Mouse (Mus musculus) forebrain, embryonic 11.5 days (tissue): ENCODE measurements around the gene Ttc22. TPM values are rescaled to one million over a fixed set of nuclear protein-coding genes. Genes with fewer than 3 reads are reported as not detected.

ENCODE experiments used
- ATAC-seq: fragments of 200-750 bp; cut with Nextera tagmentation; replicated peaks from 2 replicates; pipeline ENCODE4 v1.8.0; 2017; ENCODE audit warnings: moderate TSS enrichment; ENCODE audit not compliant: low FRiP score
- DNase-seq: peaks from one replicate; pipeline ENCODE4 v3.0.0-alpha.2; 2017; ENCODE audit warnings: low spot score
- H3K27ac ChIP-seq: fragments of 300-500 bp; sonication (generic); 2 replicates; pipeline ENCODE4 v1.5.1; 2014; ENCODE audit warnings: low read depth, low read length
- H3K27me3 ChIP-seq: fragments of 300-500 bp; sonication (generic); 2 replicates; pipeline ENCODE4 v1.6.1; 2014; ENCODE audit warnings: mild to moderate bottlenecking, low read length, mixed read lengths; ENCODE audit not compliant: control insufficient read depth, insufficient read depth
- H3K36me3 ChIP-seq: fragments of 300-500 bp; sonication (generic); 2 replicates; pipeline ENCODE4 v1.6.1; 2014; ENCODE audit warnings: mild to moderate bottlenecking, low read length, moderate library complexity, mixed read lengths; ENCODE audit not compliant: control insufficient read depth, insufficient read depth
- H3K4me1 ChIP-seq: fragments of 300-500 bp; sonication (generic); replicated peaks from 2 replicates; pipeline ENCODE4 v1.6.1; 2014; ENCODE audit warnings: low read length, mixed read lengths; ENCODE audit not compliant: control insufficient read depth, insufficient read depth
- H3K4me2 ChIP-seq: fragments of 300-500 bp; sonication (generic); 2 replicates; pipeline ENCODE4 v1.6.1; 2014; ENCODE audit warnings: low read depth, mild to moderate bottlenecking, low read length, moderate library complexity, mixed read lengths; ENCODE audit not compliant: severe bottlenecking
- H3K4me3 ChIP-seq: fragments of 300-500 bp; sonication (generic); 2 replicates; pipeline ENCODE4 v1.5.1; 2014; ENCODE audit warnings: low read depth, low read length
- H3K9ac ChIP-seq: fragments of 300-500 bp; sonication (generic); 2 replicates; pipeline ENCODE4 v1.6.1; 2014; ENCODE audit warnings: low read length
- H3K9me3 ChIP-seq: fragments of 300-500 bp; sonication (generic); 2 replicates; pipeline ENCODE4 v1.6.1; 2016; ENCODE audit warnings: low read length, mixed read lengths; ENCODE audit not compliant: control insufficient read depth
- WGBS: fragments of 180-500 bp; shearing (Covaris S2); extraction: QIAGEN DNeasy Blood & Tissue Kit; methylation state at CpG from one replicate; pipeline ENCODE4 v1.1.7; 2014; 5-methylcytosine and 5-hydroxymethylcytosine counted together
- polyA plus RNA-seq: library from polyadenylated mRNA; unstranded; fragments of >200 nt; fragmentation: Nextera tagmentation; extraction: Ambion mirVana; gene quantifications from 2 replicates; pipeline ENCODE4 v1.2.1, GENCODE M21; 2014

The Ttc22 gene
- polyA plus RNA-seq, 1 experiment from 2014 or later, result 0.07 TPM

DNA sequence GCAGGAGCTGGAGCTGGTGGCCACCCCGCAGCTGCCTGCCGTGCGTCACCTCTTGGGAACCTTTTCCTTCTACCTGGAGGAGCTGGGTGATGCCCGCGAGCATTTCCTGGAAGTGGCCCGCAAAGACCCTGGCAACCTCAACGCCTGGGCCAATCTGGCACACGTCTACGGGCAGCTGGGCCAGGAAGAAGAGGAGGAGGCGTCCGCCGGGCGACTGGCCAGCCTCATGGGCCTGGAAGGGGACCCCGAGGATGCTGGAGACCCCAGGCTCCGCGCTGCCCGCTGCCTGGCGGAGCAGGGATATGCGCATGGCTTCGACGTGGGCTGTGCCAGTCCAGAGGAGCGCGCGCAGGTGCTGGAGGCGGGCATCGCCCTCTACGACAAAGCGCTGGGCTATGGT is 480 bp downstream of the Ttc22 start:
- no peak overlapping the region for H3K9ac ChIP-seq
- H3K27me3 ChIP-seq, result peaks cover 24% of the 10 kb centered on the region
- no peak overlapping the region for H3K4me2 ChIP-seq
- no peak for ATAC-seq
- no peak overlapping the region for H3K27ac ChIP-seq
- no peaks in the 10 kb centered on the region for H3K36me3 ChIP-seq
- no peak overlapping the region for H3K4me3 ChIP-seq
- no peak for DNase-seq
- H3K9me3 ChIP-seq, result no peaks in the 10 kb centered on the region
- WGBS, result 41% methylated on average over 28 of the region's 28 CpGs
- no peaks in the 10 kb centered on the region for H3K4me1 ChIP-seq

DNA sequence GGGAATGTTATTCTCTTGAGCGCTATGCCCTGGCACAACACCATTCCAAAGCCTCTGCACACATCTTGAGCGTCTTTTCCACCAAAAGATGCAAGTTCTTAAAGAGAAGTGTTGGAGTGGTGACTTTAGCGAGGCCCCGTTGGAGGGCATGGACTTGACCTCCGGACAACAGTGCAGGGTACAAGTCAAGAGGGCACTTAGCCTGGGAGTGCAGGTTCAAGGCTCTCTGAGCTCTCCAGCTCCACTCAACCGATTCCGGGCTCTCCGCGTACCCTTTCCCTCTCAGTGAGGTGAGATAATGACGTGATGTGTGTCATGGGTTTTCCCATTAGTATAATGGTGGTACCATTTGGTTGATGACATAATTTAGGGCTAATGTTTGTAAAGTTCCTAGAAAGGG is 2.0 kb downstream of the Ttc22 start:
- H3K9me3 ChIP-seq, result no peaks in the 10 kb centered on the region
- no peak overlapping the region for H3K27ac ChIP-seq
- 90% methylated on average over 10 of the region's 10 CpGs for WGBS
- H3K27me3 ChIP-seq, result peaks cover 24% of the 10 kb centered on the region
- H3K36me3 ChIP-seq, result no peaks in the 10 kb centered on the region
- no peak overlapping the region for H3K9ac ChIP-seq
- DNase-seq (no peak), ATAC-seq (no peak)
- H3K4me3 ChIP-seq, result no peak overlapping the region
- H3K4me1 ChIP-seq, result no peaks in the 10 kb centered on the region
- H3K4me2 ChIP-seq, result no peak overlapping the region

DNA sequence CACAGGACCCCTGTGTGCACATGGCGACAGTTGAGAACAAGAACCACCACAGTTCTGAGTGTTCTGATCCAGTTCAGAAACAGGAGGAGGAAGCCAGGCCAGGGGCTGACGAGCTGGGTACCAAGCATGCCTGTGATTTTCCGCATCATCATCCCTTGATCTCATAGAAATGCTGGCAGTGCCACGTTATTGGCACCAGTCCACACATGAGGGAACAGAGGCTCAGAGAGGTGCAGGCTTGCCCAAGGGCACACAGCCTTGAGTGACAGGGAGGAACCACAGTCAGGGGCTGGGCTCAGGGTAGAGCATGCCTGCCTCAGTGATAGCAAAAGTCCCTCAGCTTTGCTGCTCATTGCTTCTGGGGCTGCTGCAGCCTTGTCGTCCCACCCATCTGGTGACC is 5.6 kb downstream of the Ttc22 start:
- Histone ChIP-seq H3K4me3 (no peak overlapping the region), H3K9ac (no peak overlapping the region), H3K27ac (no peak overlapping the region), H3K4me1 (no peaks in the 10 kb centered on the region), H3K4me2 (no peak overlapping the region), H3K27me3 (peaks cover 10% of the 10 kb centered on the region), H3K36me3 (no peaks in the 10 kb centered on the region), H3K9me3 (no peaks in the 10 kb centered on the region)
- ATAC-seq (no peak), DNase-seq (no peak)
- WGBS, result 86% methylated on average over 5 of the region's 5 CpGs

DNA sequence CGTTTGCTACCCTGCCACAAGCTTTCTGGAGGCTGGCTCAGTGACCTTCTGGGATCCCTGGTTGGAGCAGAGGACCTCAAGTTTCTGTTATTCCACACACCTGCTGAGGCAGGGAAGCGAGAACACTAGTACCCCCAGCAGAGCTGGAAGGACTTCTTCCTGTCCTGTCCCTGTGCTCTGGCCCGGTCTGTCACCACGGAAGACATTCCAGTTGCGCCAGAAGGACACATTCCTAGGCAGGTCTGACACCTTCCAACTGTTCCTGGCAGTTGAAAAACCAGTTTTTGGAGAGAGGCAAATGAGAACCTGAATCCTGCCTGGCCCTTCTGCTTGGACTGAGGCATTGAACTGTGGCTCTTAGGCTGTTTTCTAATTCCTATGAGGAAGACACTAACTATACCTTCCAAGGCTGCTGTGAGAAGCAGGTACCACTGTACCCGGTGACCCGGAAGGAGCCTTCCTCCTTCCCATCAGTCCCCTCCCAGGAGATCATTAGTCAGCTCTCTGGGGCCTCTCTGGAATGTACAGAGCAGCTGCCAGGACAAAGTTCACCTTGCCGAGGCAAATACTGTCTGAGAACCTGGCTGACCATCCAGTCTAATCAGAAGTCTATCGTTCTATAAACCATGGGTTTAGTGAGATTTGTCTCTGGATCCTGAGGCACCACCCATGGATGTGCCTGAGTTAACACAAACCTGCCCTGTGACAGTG is 6.6 kb downstream of the Ttc22 start:
- no peak for ATAC-seq
- no peak for DNase-seq
- Histone ChIP-seq H3K4me2 (no peak overlapping the region), H3K36me3 (no peaks in the 10 kb centered on the region), H3K9ac (no peak overlapping the region), H3K4me1 (no peaks in the 10 kb centered on the region), H3K27ac (no peak overlapping the region), H3K27me3 (peaks cover under 1% of the 10 kb centered on the region; the same call in 1 of the 2 replicates), H3K4me3 (no peak overlapping the region), H3K9me3 (no peaks in the 10 kb centered on the region)
- WGBS, result 61% methylated on average over 9 of the region's 9 CpGs

DNA sequence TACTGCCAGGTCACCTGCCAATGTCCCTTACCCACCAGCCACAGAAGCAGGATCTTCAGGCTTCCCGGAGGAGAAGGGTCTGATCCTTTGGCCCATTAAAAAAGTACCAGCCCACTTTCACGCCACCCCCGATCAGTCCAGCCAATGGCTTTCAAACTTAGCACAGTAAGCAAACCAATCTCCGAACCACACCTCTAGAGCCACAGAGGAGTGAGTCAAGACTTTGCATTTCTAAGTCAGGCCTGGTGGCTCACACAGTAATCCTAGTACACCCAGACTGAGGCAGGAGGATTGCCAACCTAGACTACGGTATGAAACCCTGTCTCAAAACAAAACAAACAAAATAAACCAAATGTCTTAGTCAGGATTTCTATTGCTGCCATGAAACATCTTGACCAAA is 7.1 kb downstream of the Ttc22 start:
- Histone ChIP-seq H3K27me3 (no peaks in the 10 kb centered on the region), H3K36me3 (no peaks in the 10 kb centered on the region), H3K4me2 (no peak overlapping the region), H3K9me3 (no peaks in the 10 kb centered on the region), H3K27ac (no peak overlapping the region), H3K9ac (no peak overlapping the region), H3K4me1 (no peaks in the 10 kb centered on the region), H3K4me3 (no peak overlapping the region)
- no peak for DNase-seq
- ATAC-seq, result no peak
- WGBS, result 77% methylated on average over 5 of the region's 5 CpGs

DNA sequence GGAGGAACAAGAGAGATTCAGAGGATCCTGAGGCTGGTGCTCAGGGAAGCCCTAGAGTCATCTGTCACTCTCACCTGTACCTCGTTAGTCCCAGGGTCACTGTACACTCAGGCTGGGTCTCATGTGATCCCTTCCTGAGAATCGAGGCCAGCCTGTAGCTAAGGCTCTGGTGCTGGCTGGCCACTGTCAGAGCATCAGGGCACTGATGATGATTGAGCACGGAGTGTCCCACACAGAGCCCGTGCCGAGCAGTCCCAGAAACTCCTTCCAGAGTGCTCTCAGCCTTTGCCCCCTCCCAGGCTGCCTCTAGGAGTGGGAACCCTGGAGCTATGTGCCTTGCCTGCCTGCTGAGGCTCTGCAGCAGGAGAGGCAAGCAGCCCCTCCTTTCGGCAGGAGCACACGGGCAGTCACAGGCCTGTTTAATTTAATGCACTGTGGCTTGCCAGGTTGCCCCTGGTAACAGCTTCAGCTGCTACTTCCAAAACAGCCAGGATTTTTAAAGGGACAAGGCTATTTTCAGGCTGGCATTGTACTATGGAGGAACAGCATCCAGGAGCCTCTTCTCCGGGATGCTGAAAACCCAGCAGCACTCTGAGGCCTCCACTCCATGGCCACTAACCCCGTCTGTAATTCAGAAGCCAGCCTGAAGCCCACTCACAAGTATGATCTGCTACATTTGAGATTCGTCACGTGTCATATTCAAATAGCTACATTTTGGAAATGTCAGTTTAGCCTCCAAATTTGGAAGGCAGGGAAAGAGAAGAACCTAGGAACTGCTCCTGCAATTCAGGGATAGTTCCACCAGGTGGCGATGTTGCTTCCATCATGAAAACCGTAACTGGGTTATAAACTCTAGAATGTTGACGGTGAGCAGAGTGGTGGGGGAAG is 8.3 kb downstream of the Ttc22 start:
- DNase-seq (peak; percentile 81), ATAC-seq (no peak)
- Histone ChIP-seq H3K27me3 (no peaks in the 10 kb centered on the region), H3K9me3 (no peaks in the 10 kb centered on the region), H3K4me2 (no peak overlapping the region), H3K36me3 (no peaks in the 10 kb centered on the region), H3K9ac (no peak overlapping the region), H3K27ac (no peak overlapping the region), H3K4me1 (no peaks in the 10 kb centered on the region), H3K4me3 (no peak overlapping the region)
- 33% methylated on average over 14 of the region's 14 CpGs for WGBS

DNA sequence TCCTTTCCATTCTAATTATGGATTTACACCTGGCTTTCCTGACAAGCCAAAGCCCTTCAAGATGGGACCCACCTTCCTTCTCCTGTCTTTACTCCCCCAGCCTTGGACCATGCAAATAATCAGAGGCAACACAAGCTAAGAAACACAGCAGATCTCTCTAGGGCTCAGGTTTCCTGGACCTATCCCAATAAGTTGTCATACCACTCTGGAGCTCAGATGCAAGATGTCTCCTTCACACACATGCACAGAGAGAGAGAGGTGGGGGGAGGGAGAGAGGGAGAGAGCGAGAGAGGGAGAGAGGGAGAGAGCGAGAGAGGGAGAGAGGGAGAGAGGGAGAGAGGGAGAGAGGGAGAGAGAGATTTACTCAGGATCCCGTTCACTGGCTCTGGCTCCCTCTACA is 10.1 kb downstream of the Ttc22 start:
- WGBS, result 67% methylated on average over 1 of the region's 3 CpGs
- H3K27ac ChIP-seq, result no peak overlapping the region
- DNase-seq, result no peak

DNA sequence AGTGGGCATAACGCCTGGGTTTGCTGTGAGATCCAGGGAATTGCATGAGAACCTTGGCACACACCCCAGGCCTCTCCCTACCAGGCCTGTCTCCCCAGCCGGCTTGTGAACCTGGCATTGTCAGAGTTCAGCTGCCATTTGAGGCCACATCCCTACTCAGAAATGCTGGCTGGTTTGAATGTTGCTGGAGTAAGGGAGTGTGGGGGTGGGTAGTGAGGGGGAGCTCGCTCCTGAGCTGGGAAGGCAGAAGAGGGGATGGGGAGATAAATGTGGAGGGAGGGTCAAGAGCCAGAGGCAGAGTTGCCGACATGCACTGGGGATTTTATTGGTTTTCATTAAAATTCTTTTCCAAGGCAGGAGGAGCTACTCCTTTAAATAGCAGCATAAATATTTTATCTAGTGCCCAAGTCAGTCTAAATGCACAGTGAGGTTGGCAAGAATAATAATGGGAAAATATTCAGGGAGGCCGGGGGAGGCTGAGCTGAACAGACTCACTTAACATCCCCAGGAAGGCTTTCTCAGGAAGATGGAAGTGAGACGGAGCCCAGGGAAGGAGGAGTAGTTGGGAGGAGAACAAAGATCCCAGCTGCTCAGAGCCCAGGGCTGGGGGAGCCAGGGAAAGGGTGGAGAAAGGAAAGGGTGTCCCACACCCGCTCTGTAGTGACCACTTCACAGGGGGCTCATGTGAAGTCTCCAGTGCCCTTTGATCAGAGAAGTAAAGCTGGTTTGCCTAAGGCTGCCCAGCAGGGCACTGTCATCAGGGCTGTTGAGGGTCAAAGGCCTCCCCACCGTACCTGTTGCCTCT is 11.3 kb downstream of the Ttc22 start:
- H3K27ac ChIP-seq, result no peak overlapping the region
- no peaks in the 10 kb centered on the region for H3K27me3 ChIP-seq
- ATAC-seq (no peak), DNase-seq (no peak)
- no peaks in the 10 kb centered on the region for H3K9me3 ChIP-seq
- WGBS, result 48% methylated on average over 8 of the region's 8 CpGs
- no peaks in the 10 kb centered on the region for H3K4me1 ChIP-seq
- no peaks in the 10 kb centered on the region for H3K36me3 ChIP-seq
- no peak overlapping the region for H3K9ac ChIP-seq
- no peak overlapping the region for H3K4me2 ChIP-seq
- no peak overlapping the region for H3K4me3 ChIP-seq

More for the DNA sequence above, 10.1 kb downstream of the Ttc22 start:
- no peaks in the 10 kb centered on the region for H3K4me1 ChIP-seq
- ATAC-seq, result no peak
- H3K27me3 ChIP-seq, result no peaks in the 10 kb centered on the region
- H3K9ac ChIP-seq, result no peak overlapping the region
- no peak overlapping the region for H3K4me2 ChIP-seq
- H3K36me3 ChIP-seq, result no peaks in the 10 kb centered on the region
- H3K4me3 ChIP-seq, result no peak overlapping the region
- no peaks in the 10 kb centered on the region for H3K9me3 ChIP-seq
